Mouse (Mus musculus) CH12.LX (cell line): ENCODE results near the gene Xkr7. TPM values are rescaled to one million over a fixed set of nuclear protein-coding genes. Genes with fewer than 3 reads are reported as not detected.

ENCODE experiments used
- DNase-seq: peaks from one replicate; pipeline ENCODE4 v3.0.0-alpha.2; 2013; ENCODE audit errors: extremely low read depth
- H3K27ac ChIP-seq: 2 replicates; pipeline ENCODE4 v1.5.1; 2012; ENCODE audit warnings: low read depth, mild to moderate bottlenecking, control low read depth, moderate library complexity; ENCODE audit not compliant: insufficient read depth
- H3K27me3 ChIP-seq: replicated peaks from 2 replicates; pipeline ENCODE3; 2012; ENCODE audit warnings: inconsistent platforms
- H3K36me3 ChIP-seq, 2 experiments: replicated peaks in 1 of 2; 2 replicates each; pipeline versions ENCODE3 to v1.6.1; 2012; ENCODE audit warnings: inconsistent platforms in 1 of 2, low read length in 1 of 2, mild to moderate bottlenecking in 1 of 2, mixed read lengths in 1 of 2, moderate library complexity in 1 of 2; ENCODE audit not compliant: control insufficient read depth in 1 of 2, insufficient read depth in 1 of 2
- H3K4me1 ChIP-seq, 2 experiments: 2 replicates each; pipeline ENCODE4 v1.6.1; 2012; ENCODE audit warnings: inconsistent platforms in 1 of 2, moderate library complexity in 1 of 2; ENCODE audit not compliant: insufficient read depth in 2 of 2, control insufficient read depth in 1 of 2
- H3K4me2 ChIP-seq: 2 replicates; pipeline ENCODE4 v1.6.1; 2012; ENCODE audit warnings: low read depth, mild to moderate bottlenecking, control low read depth; ENCODE audit not compliant: poor library complexity, insufficient read depth, severe bottlenecking
- H3K4me3 ChIP-seq, 3 experiments: fragments of 150-350 bp in 1 of 3; sonication (generic) in 1 of 3; replicated peaks in 1 of 3; 2 replicates each; pipeline versions ENCODE3 to v1.5.1; 2011 to 2012; ENCODE audit warnings: low read depth in 2 of 3, low read length in 2 of 3, mild to moderate bottlenecking in 2 of 3, moderate library complexity in 2 of 3, control low read depth in 1 of 3, improper control_type of control experiment in 1 of 3, inconsistent platforms in 1 of 3, mixed read lengths in 1 of 3; ENCODE audit not compliant: poor library complexity in 1 of 3
- H3K79me2 ChIP-seq: replicated peaks from 2 replicates; pipeline ENCODE4 v1.6.1; 2012; ENCODE audit warnings: mild to moderate bottlenecking, moderate library complexity; ENCODE audit not compliant: control insufficient read depth, poor library complexity, insufficient read depth, severe bottlenecking; ENCODE audit errors: extremely low read depth
- H3K9ac ChIP-seq: 2 replicates; pipeline ENCODE4 v1.6.1; 2012; ENCODE audit warnings: low read depth, mild to moderate bottlenecking, control low read depth, moderate library complexity; ENCODE audit not compliant: insufficient read depth
- H3K9me3 ChIP-seq: replicated peaks from 2 replicates; pipeline ENCODE3; 2012; ENCODE audit warnings: low read length, inconsistent platforms, mixed read lengths
- BHLHE40 ChIP-seq: IDR thresholded peaks from 2 replicates; pipeline ENCODE4 v1.6.1; 2011; ENCODE audit warnings: mild to moderate bottlenecking, low read depth, low read length, improper control_type of control experiment
- E2F4 ChIP-seq: IDR thresholded peaks from 2 replicates; pipeline ENCODE4 v1.6.1; 2011; ENCODE audit warnings: low read depth, low read length, improper control_type of control experiment; ENCODE audit not compliant: insufficient replicate concordance
- ELF1 ChIP-seq: IDR thresholded peaks from 2 replicates; pipeline ENCODE4 v1.6.1; 2014; ENCODE audit warnings: low read depth, mild to moderate bottlenecking, inconsistent platforms, low read length, improper control_type of control experiment
- ETS1 ChIP-seq: conservative IDR thresholded peaks from 2 replicates; pipeline ENCODE4 v1.6.1; 2012; ENCODE audit warnings: low read depth, mild to moderate bottlenecking, inconsistent platforms, low read length, improper control_type of control experiment, moderate library complexity
- MAFK ChIP-seq: IDR thresholded peaks from 2 replicates; pipeline ENCODE4 v1.6.1; 2011; ENCODE audit warnings: low read length, improper control_type of control experiment; ENCODE audit not compliant: insufficient replicate concordance
- MAX ChIP-seq: IDR thresholded peaks from 2 replicates; pipeline ENCODE4 v1.6.1; 2011; ENCODE audit warnings: low read length, improper control_type of control experiment
- MAZ ChIP-seq: IDR thresholded peaks from 2 replicates; pipeline ENCODE4 v1.6.1; 2012; ENCODE audit warnings: low read depth, mild to moderate bottlenecking, inconsistent platforms, low read length, improper control_type of control experiment, moderate library complexity
- MXI1 ChIP-seq: IDR thresholded peaks from 2 replicates; pipeline ENCODE4 v1.6.1; 2011; ENCODE audit warnings: mild to moderate bottlenecking, low read depth, low read length, improper control_type of control experiment
- MYC ChIP-seq: IDR thresholded peaks from 2 replicates; pipeline ENCODE4 v1.6.1; 2011; ENCODE audit warnings: low read depth, mild to moderate bottlenecking, improper control_type of control experiment, low read length
- NELFE ChIP-seq: IDR thresholded peaks from 2 replicates; pipeline ENCODE4 v1.6.1; 2011; ENCODE audit warnings: low read depth, low read length, improper control_type of control experiment
- PAX5 ChIP-seq: IDR thresholded peaks from 2 replicates; pipeline ENCODE4 v1.6.1; 2012; ENCODE audit warnings: low read length, inconsistent platforms, mixed read lengths
- POLR2AphosphoS2 ChIP-seq: IDR thresholded peaks from 2 replicates; pipeline ENCODE4 v1.6.1; 2011; ENCODE audit warnings: low read depth, low read length, improper control_type of control experiment
- RAD21 ChIP-seq: IDR thresholded peaks from 2 replicates; pipeline ENCODE4 v1.6.1; 2011; ENCODE audit warnings: low read depth, mild to moderate bottlenecking, low read length, improper control_type of control experiment, moderate library complexity
- RCOR1 ChIP-seq: conservative IDR thresholded peaks from 2 replicates; pipeline ENCODE4 v1.6.1; 2012; ENCODE audit warnings: low read depth, mild to moderate bottlenecking, inconsistent platforms, low read length, improper control_type of control experiment
- SMC3 ChIP-seq: IDR thresholded peaks from 2 replicates; pipeline ENCODE4 v1.6.1; 2011; ENCODE audit warnings: low read depth, low read length, improper control_type of control experiment
- TBP ChIP-seq: conservative IDR thresholded peaks from 2 replicates; pipeline ENCODE4 v1.6.1; 2011; ENCODE audit warnings: low read depth, low read length, improper control_type of control experiment
- UBTF ChIP-seq: IDR thresholded peaks from 2 replicates; pipeline ENCODE4 v1.6.1; 2012; ENCODE audit warnings: low read depth, mild to moderate bottlenecking, inconsistent platforms, low read length, improper control_type of control experiment, moderate library complexity
- USF1 ChIP-seq: IDR thresholded peaks from 2 replicates; pipeline ENCODE4 v1.6.1; 2014; ENCODE audit warnings: low read depth, mild to moderate bottlenecking, inconsistent platforms, low read length, improper control_type of control experiment
- ZC3H11A ChIP-seq: IDR thresholded peaks from 2 replicates; pipeline ENCODE4 v1.6.1; 2012; ENCODE audit warnings: low read depth, mild to moderate bottlenecking, inconsistent platforms, low read length, improper control_type of control experiment
- ZMIZ1 ChIP-seq: IDR thresholded peaks from 2 replicates; pipeline ENCODE4 v1.6.1; 2012; ENCODE audit warnings: low read depth, mild to moderate bottlenecking, inconsistent platforms, low read length, improper control_type of control experiment
- dilution Hi-C: fragments of 300-500 bp; cut with MboI; formaldehyde crosslinking; loops from 2 replicates; pipeline ENCODE4 v1.14.3; 2020; ENCODE audit warnings: low sequenced_read_pairs; ENCODE audit not compliant: extremely low pct_unique_long_range_greater_than_20kb, extremely low pct_ligation_motif_present
- in situ Hi-C: fragments of 300-500 bp; cut with MboI; formaldehyde crosslinking; loops from 3 replicates; pipeline ENCODE4 v1.14.3; 2019; ENCODE audit warnings: low sequenced_read_pairs, low pct_ligation_motif_present, low pct_unique_long_range_greater_than_20kb, mixed read lengths
- polyA plus RNA-seq: library from polyadenylated mRNA; unstranded; fragments of >175 nt; gene quantifications from 2 replicates; pipeline ENCODE4 v1.2.1, GENCODE M21; 2012; ENCODE audit warnings: low read depth; ENCODE audit not compliant: insufficient read length
- total RNA-seq, 2 experiments: library from RNA; depleted of rRNA; stranded (reverse); fragments of 300-350 nt in 1 of 2; fragments of >200 nt in 1 of 2; gene quantifications; 2 replicates each; pipeline ENCODE4 v1.2.3; 2012 to 2014

Xkr7 gene
- total and polyA plus RNA-seq, 3 experiments: not detected

DNA sequence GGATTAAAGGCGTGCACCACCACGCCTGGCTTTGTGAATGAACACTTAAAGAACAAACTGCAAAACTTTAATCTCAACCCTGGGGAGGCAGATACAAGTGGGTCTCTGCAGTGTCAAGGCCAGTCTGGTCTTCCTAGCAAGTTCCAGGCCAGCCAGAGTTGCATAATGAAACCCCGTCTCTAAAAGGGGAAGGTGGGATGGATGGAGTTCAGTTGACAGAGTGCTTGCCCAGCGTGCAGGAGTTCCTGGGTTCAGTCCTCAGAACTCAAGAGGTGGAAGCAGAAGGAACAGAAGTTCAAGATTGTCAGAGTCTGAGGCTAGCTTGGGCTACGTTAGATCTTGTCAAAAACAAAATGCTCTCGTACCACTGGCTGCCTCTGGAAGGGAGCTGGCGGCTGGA, 5.6 kb upstream of the Xkr7 start:
- no peaks in the 10 kb centered on the region for H3K4me1 ChIP-seq
- H3K4me2 ChIP-seq: no peak overlapping the region
- peaks cover 87% of the 10 kb centered on the region for H3K27me3 ChIP-seq
- H3K4me3 ChIP-seq: no peak overlapping the region
- no peak for TF ChIP-seq ZC3H11A
- TF ChIP-seq ELF1: no peak
- TF ChIP-seq POLR2AphosphoS2: no peak
- TF ChIP-seq ZMIZ1: no peak
- no peak for TF ChIP-seq ETS1
- H3K36me3 ChIP-seq: no peaks in the 10 kb centered on the region
- no peak for DNase-seq
- dilution Hi-C loops: no loop called here
- in situ Hi-C loops: no loop called here
- H3K9ac ChIP-seq: no peak overlapping the region
- H3K27ac ChIP-seq: no peak overlapping the region
- no peaks in the 10 kb centered on the region for H3K79me2 ChIP-seq
- peaks cover 1% of the 10 kb centered on the region for H3K9me3 ChIP-seq

DNA sequence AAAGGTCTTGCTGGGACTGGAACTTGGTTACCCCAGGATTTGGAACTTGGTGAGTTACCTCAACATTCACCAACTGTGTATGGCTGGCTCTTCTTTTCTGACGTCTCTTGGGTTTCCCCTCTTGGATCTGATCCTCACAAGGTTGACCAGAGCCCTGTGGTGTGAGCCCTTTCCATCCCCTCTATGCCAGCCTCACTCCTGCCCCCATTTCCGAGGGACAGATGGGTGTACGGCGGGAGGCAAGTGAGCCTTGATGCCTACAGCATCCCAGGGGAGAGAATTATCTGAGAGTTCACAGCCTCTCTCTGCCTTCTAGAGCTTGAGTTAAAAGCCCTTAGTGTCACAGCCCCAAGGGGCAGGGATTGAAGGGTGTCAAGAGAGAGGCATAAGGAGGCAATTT, 4.2 kb upstream of the Xkr7 start:
- no peak overlapping the region for H3K27ac ChIP-seq
- TF ChIP-seq NELFE: no peak
- no peak for TF ChIP-seq ZMIZ1
- TF ChIP-seq BHLHE40: no peak
- no peak for TF ChIP-seq ZC3H11A
- TF ChIP-seq MAFK: no peak
- TF ChIP-seq MYC: no peak
- TF ChIP-seq PAX5: no peak
- no peak for TF ChIP-seq MXI1
- TF ChIP-seq MAZ: no peak
- no peak for TF ChIP-seq UBTF
- TF ChIP-seq TBP: no peak
- no peak for TF ChIP-seq MAX
- no peak for TF ChIP-seq USF1
- no peak for TF ChIP-seq E2F4
- no peak for TF ChIP-seq SMC3
- TF ChIP-seq RAD21: no peak
- no peak for TF ChIP-seq ETS1
- no peak for TF ChIP-seq RCOR1
- peaks cover 10% of the 10 kb centered on the region for H3K9me3 ChIP-seq
- no peak overlapping the region for H3K4me3 ChIP-seq
- in situ Hi-C loops (no loop called here), dilution Hi-C loops (no loop called here)
- H3K27me3 ChIP-seq: peaks cover 81% of the 10 kb centered on the region
- H3K9ac ChIP-seq: no peak overlapping the region
- no peaks in the 10 kb centered on the region for H3K79me2 ChIP-seq
- no peaks in the 10 kb centered on the region for H3K36me3 ChIP-seq
- no peak overlapping the region for H3K4me2 ChIP-seq
- no peak for DNase-seq
- H3K4me1 ChIP-seq: no peaks in the 10 kb centered on the region
